Mouse (Mus musculus) neutrophil, adult 5-6 weeks (primary cell): Measurements from ENCODE around the gene 6030445D17Rik. TPM values are rescaled to one million over a fixed set of nuclear protein-coding genes. Genes with fewer than 3 reads are reported as not detected.

Experiments
- ATAC-seq: fragments of 151-379, 151-347 bp; 2 replicates; pipeline ENCODE4 v1.8.0; 2017; ENCODE audit warnings: mild to moderate bottlenecking, moderate TSS enrichment; ENCODE audit not compliant: insufficient number of reproducible peaks, poor library complexity, low FRiP score, severe bottlenecking; ENCODE audit errors: extremely low read depth
- total RNA-seq: library from RNA; stranded (forward); fragments of 200-1000 nt; gene quantifications from 2 replicates; pipeline ENCODE4 v1.2.3, GENCODE M21; 2017

The 6030445D17Rik gene
- not detected in 2 replicates for total RNA-seq

DNA sequence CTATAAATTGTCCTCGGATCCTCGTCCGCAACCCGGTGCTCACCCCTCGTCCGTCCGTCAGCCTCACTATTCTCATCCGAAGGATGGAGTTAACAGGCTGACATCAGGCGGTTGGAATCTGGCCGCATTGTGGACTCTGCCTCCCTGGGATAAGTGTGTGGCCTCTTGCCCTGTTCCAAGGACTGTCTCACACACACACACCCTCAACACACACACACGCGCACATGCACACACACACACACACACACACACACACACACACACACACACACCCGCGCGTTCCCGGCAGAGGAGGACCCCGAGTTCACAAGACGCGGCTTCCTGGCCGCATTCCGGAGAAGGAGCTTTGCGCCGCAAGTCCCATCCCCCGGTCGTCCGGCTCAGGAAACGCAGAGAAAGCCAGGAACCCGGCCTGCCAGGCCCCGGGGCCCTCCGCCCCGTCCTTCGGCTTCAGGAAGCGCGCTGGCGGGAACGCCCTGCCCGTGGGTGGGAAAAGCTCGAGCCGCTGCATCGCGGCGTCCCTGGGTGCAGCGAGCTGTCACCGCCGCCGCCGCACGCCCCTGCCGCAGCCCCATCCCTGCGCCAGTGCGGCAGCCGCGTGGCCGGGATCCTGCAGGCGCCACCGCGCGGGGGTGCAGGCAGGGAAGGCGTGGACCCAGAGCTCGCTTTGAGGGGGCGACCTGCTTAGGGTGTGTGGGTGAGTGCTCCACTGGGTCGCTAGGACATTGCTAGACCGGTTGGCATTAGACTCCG lies at the start of gene 6030445D17Rik:
6030445D17Rik (plus strand) TSS at position 165 of the 753 bp plus-strand sequence.
- ATAC-seq: no peak

DNA sequence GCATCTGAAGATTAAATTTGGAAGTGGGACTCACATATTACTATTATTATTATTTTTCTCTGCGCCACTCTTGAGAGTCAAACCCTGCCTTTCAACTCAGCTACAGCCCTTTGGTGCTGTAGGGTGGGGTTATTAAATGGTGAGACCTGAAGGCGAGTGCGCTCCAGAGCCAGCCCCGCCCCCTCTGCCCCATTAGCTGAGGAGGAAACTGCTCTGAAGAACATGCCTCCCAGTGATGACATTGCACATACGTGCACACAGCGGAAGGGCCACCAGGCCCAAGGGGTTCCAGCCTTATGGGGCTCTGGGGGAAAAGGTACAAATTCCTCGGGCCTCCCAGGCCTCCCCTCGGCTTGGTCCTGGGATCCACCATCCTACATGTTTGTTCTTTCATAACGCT lies 46.6 kb upstream of the 6030445D17Rik start:
- ATAC-seq: no peak

DNA sequence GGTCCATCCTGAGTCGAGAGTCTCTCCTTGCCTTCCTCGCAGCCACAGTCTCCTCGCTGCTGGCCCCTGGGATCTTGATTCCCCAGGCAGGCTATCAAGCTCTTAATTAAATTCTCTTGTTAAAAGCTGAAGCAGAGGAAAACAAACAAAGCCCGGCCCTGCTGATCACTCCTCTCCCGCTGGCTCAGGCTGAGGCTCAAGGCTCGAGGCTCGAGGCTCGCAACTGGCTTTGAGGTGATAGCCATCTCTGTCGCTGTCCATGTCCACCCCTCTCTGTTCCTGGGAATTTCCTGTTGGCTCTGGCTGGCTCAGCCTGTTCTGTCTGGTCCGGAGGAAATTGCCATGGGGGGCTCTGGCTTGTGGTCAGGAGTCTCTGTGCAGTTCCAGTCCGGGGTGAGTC lies 43.1 kb upstream of the 6030445D17Rik start:
- no peak for ATAC-seq

DNA sequence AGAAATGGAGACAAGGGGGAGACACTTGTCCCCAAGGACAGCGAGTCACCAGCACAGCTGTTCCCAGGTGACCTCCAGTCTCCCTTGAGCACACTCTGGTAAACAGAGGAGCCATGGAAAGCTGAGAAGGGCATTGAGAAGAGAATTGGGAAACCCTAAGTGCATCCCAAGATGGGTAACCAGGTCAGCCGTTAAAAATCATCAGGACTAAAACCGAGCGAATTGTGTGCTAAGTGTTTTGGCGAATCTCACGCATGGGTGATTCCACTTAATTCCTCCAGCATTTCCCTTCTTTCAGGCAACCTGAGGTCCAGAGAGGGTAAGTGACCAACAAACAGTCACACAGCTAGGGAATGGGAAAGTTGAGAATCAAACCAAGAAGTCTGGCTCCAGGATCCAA lies 42.7 kb upstream of the 6030445D17Rik start:
- ATAC-seq: no peak

DNA sequence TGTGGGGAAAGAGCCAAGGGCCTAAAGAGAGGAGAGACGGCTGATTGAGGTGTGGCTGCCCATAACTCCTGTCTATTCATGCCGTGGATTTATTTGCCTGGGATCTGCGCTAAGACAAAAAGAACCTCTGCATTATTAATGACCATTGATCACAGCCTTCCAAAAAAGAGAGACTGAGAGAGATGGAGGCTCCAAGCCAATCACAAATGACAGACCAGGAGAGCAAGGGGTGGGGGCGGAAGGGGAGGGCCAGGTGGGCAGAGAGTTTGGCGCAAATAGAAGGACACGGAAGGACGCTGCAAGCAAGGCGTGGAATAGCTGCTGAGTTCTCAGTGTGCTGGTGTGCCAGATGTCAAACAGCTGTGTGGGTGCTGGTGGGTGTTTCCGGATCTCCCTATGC lies 38.8 kb upstream of the 6030445D17Rik start, which contains the start of gene Htr1d:
Htr1d (plus strand) TSS at position 301 of the 400 bp plus-strand sequence.
- ATAC-seq: no peak

DNA sequence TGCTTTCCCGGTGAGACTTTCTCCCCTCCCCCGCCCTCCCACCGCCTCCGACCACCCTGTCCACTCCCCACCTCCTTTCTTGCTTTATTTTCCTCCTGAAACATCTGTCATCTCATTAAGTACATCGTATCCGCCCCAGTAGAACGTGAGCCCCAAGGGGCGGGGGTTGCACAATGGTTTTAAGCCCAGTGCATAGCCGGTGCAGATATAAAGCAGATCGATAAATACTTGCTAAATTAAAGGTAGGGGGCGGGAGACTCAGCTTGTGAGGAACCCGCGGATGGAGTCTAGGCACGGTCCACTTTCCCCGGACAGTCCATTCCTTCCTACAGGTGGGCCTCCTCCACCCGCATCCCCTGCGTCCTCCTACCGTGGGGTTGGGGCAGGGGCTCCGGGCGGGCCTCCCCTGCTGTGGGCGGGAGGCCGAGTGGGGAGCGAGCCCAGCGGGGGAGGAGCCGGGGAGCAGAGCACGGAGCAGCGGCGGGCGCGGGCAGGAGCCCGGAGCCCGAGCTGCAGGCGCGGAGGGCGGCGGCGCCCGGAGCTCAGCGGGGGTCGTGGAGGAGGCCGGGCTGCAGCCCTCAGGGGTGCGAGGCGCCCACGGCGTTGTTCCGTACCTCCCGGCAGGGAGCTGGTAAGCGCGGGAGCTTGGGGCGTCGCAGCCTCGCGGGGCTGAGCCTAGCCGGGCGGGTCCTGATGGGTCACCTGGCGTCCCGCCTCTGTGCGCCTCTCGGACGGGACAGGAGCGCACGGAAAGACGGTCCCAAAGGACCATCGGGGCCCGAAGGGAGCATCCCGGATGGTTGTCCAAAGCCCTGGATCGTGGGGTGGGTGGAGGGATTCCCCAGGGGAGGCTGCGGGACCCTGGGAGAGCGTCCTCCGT lies 37.7 kb upstream of the 6030445D17Rik start:
- ATAC-seq: no peak

DNA sequence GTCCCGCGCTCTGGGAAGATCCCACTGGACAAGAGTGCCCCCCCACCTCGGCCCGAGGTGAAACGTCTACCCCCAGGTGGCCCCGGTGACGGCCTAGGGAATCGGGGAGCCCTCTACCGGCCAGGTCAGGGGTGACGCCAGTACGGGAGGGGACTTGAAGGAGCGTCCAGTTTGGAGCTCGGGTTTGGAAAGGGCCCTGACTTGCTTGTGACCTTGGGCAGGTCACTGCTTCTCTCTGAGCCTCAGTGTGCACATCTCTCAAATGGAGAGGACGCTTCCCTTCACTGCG lies 37.1 kb upstream of the 6030445D17Rik start:
- no peak for ATAC-seq

DNA sequence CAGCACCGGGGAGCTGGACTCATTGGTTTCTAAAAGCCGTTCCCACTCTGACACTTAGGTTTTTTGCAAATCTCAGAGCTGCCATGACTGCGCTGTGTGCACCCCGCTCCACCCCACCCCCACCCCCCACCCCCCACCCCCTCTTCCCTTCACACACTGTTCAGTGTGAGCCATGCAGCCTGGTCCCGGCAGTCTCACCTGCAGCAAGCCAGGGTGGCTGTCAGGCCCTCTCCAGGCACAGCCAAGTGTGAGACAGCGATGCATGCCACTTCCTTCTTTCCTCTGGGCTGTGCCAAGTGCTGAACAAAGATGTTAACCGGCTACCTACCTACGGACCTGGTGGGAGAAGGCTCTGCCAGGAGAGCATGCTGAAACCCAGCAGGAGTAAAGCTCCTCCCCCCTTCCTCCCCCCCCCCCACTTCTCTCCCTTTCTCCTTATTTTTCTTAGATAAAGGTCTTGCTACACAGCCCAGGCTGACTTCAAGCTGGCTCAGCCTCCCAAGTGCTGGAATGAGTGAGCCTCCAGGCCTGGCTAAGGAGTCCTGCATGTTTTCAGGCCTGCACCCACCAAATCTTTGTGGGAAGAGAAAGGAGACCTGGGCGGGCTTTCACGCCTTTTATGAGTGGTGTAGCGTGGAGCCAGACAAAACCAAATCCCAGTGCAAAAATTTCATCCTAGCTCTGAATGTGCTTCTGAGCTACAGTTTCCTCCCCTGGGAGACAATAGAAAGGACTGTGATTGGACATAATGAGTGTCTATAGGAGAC lies 31.3 kb upstream of the 6030445D17Rik start:
- no peak for ATAC-seq

DNA sequence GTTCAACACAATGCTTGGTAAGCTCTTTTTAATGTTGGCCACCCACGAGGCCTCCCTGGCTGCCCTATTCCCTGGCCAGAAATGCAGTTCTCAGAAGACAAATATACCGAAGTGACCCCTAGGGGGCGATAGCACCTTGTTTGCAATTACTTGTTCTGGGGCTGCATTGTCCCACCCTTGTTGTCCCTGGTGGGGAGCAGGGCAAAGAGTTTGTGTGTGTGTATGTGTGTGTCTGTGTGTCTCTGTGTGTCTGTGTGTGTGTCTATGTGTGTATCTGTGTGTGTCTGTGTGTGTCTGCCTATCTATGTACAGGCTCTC lies 30.7 kb upstream of the 6030445D17Rik start:
- no peak for ATAC-seq

DNA sequence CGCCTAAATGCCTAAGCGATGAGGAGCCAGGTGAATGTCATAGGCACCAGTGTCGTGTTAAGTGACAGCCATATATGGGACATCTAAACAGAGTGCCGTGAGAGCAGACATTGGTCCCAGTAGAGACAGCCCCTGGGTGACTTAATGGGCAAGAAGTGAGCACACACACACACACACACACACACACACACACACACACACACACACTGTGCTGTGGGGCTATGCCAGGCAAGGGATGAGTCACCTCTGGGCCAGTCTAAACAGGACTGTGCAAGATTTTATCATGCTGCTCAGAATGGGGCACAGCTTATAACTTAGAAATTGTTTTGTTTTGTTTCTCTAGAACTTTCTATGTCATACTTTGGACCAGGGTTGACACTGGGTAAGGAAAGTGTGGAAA lies 28.0 kb upstream of the 6030445D17Rik start:
- no peak for ATAC-seq

DNA sequence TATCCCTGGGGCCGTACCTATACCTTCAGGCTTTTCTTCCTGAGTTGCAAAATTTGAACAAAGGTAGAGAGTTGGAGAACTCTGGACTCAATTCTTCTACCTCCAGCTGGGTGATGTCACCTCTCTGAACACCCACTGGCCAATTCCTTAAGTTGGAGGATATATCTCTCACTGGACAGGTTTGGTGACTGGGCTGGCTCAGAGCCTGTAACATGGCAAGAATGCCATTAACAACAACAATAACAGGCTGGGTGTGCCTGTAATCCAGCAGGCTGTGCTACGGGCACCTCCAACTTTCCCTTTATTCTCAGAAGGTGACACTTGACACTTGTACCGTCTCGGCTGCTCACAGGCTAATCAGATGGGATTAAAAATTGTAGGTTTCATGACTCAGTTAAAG lies 22.9 kb upstream of the 6030445D17Rik start:
- ATAC-seq: no peak

DNA sequence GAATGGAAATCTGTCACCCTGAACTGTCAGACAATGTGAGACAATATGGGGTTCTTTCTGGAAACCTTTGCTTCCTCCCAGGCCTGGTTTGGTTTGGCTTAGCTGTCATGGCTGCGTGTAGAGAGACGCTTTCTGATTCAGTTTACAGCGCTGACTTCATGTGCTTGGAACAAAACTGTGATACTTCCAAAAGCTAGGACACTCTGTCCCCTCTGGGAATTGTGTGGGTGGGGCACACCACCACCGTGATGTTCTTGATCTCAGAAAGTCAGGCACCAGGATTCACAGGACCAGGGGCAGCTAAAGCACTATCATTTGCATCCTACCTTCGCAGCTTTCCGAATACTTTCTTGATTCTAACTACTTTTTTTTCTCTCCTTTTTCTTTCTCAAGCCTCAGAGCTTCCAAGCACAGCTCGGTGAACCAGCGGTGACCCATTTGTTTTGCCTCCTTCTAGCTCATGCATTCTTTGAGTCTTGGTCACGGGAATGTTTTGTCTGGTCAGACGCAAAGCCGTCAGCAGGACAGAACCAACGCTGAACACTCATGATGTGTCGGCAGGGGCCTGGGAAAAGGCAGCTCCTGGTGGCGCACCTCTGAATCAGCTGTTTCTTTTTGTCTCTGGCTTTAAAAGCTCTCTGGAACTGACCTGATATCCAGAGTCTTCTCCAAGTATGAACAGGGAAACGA lies 20.6 kb upstream of the 6030445D17Rik start:
- ATAC-seq: no peak

DNA sequence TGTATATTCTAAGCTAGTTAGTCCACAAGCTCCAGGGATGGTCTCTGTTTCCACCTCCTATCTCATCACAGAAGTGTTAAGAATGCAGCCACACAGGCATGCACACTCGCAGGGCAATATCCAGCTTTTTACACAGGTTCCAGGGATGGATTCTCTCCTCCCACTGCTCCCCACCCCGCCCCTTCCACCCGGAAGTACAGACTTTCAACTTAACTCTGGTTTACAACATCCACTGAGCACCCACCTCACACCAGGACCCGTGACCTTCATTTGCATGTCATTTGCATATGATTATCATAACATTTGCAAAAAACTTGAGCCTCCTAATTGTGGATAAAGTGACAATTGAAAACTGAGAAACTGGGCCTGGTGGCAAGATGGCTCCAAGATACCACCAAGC lies 17.5 kb upstream of the 6030445D17Rik start:
- no peak for ATAC-seq

DNA sequence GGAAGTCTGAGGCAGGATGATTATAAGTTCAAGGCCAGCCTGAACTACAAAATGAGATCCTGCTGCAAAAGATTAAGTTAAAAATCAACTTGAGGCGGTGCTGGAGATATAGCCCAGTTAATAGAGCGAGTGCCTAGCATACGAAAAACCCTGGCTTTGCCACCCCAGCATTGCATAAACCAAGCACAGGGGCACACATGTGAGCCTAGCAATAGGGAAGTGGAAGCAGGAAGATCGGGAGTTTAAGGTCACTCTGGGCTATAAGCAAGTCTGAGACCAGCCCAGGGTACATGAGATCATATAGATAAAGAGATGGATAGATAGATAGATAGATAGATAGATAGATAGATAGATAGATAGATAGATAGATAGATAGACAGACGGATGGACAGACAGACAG lies 12.3 kb upstream of the 6030445D17Rik start:
- ATAC-seq: no peak

DNA sequence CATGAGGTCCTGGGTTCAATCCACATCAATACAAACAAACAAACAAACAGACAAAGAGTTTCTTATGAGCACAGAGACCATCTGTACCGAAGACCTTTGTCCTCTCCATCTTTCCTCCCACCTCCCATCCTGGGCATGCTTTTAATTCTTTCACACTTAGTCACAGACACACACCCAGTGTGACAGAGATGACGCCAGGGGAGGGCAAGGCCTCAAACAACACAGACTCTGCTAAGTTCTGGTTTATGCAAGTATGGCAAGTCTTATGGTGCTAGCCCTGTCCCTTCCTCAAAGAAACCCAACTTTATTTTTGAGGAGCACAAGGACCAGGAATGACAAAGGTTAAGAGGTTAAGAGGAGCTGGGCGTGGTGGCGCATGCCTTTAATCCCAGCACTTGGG lies 11.8 kb upstream of the 6030445D17Rik start:
- ATAC-seq: no peak

DNA sequence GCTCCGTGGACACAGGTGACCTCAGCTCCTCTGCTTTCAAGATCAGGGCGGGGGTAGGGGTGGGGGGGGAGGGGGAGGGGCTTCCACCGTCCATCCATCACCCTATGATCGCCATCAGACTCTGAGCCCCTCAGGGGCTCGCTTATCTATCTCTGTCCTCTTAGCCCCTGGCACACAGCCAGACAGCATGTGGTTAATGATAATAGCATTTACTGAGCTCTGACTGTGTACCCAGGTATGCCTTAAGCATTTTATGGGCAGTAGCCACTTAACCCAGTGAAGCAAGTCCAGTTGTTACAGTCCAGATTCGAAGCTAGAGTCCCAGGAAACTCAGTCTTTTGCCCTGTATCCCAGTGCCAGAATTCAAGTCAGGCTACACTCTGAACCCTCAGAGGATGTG lies 10.5 kb upstream of the 6030445D17Rik start:
- ATAC-seq: no peak

DNA sequence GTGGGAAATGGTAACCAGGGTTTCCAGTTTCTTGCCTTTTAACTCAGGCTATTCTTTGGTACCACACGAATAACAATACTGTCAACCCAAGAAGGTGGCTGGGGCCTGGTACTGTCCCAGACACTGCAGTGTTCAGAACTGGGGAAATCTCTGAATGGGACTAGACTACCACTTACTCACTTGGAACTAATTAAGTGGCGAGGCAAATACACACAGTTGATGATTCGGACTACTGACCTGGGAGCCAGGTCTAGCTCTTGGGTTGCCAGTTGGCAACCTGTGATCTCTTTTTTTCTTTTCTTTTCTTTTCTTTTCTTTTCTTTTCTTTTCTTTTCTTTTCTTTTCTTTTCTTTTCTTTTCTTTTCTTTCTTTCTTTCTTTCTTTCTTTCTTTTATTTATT lies 9.8 kb upstream of the 6030445D17Rik start:
- ATAC-seq: no peak

DNA sequence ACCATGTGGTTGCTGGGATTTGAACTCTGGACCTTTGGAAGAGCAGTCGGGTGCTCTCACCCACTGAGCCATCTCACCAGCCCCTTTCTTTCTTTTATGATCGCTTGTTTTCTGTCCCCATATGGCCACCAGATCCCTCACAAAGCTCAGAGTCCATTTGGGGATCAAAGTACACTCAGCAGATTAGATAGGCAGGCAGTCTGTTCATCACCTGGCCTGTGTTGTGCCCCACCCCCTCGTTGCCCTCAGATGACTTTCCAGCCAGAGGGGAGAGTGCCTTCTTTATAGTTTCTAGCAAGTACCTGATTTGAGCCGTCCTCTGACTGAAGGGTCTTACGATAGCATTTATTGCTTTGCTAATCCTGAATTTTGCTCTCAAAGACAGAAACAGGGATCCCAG lies 9.3 kb upstream of the 6030445D17Rik start:
- no peak for ATAC-seq

DNA sequence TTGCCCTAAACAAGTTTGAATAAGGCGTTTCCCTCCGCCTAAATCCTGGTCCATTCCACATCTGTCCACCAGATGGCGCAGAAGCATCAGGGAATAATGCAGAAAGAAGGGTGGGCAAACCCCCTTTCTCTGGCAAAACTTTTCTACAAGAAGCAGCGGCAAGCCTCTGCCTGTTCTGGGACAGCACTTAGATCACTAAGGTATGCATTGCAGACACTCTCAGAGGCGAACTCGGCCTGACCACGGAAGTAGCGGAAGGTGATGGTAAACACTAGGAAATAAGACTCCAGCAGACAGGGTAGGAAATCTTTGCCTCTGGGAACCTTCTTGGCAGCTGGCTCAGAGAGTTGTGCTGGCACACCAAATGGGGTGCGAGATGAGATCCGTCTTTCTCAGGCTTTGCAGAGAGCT lies 7.2 kb upstream of the 6030445D17Rik start:
- 0 out of 2 replicates have a peak, but pooled peaks have one; percentile 32 for ATAC-seq
